Mouse (Mus musculus): ENCODE measurements around the gene Tshz2.
A peak's percentile ranks its signal among the peaks of the same experiment; 100 is the strongest.

- TF ChIP-seq CTCF (IDR thresholded peaks at IDR 0.05): peak; percentile 85
- TF ChIP-seq EP300 (IDR thresholded peaks at IDR 0.05): no peak
These were observed 471.0 kb downstream of the Tshz2 start for GRCm38 (mm10) chr2:170103852-170104251.

Measured in lung, postnatal 0 days (tissue).